Mouse (Mus musculus) hindbrain, embryonic 11.5 days (tissue): ENCODE measurements around the gene Mdga1. TPM values are rescaled to one million over a fixed set of nuclear protein-coding genes. Genes with fewer than 3 reads are reported as not detected.

ENCODE experiments used
- ATAC-seq: fragments of 200-750 bp; cut with Nextera tagmentation; 2 replicates; pipeline ENCODE4 v1.8.0; 2017; ENCODE audit warnings: mild to moderate bottlenecking, moderate TSS enrichment, moderate library complexity; ENCODE audit not compliant: low FRiP score
- DNase-seq: peaks from one replicate; pipeline ENCODE4 v3.0.0-alpha.2; 2015; ENCODE audit warnings: low spot score
- H3K27ac ChIP-seq: fragments of 300-500 bp; sonication (generic); 2 replicates; pipeline ENCODE4 v1.5.1; 2014; ENCODE audit warnings: mild to moderate bottlenecking, low read depth, low read length
- H3K27me3 ChIP-seq: fragments of 300-500 bp; sonication (generic); 2 replicates; pipeline ENCODE4 v1.6.1; 2014; ENCODE audit warnings: mild to moderate bottlenecking, low read length, moderate library complexity, mixed read lengths; ENCODE audit not compliant: control insufficient read depth, insufficient read depth
- H3K36me3 ChIP-seq: fragments of 300-500 bp; sonication (generic); 2 replicates; pipeline ENCODE4 v1.6.1; 2014; ENCODE audit warnings: mild to moderate bottlenecking, low read length, moderate library complexity, mixed read lengths; ENCODE audit not compliant: control insufficient read depth, insufficient read depth
- H3K4me1 ChIP-seq: fragments of 300-500 bp; sonication (generic); replicated peaks from 2 replicates; pipeline ENCODE4 v1.6.1; 2014; ENCODE audit warnings: low read length, mixed read lengths; ENCODE audit not compliant: control insufficient read depth, insufficient read depth
- H3K4me2 ChIP-seq: fragments of 300-500 bp; sonication (generic); replicated peaks from 2 replicates; pipeline ENCODE4 v1.6.1; 2014; ENCODE audit warnings: mild to moderate bottlenecking, low read depth, low read length
- H3K4me3 ChIP-seq: fragments of 300-500 bp; sonication (generic); 2 replicates; pipeline ENCODE4 v1.5.1; 2014; ENCODE audit warnings: low read depth, low read length
- H3K9ac ChIP-seq: fragments of 300-500 bp; sonication (generic); 2 replicates; pipeline ENCODE4 v1.6.1; 2014; ENCODE audit warnings: low read depth, low read length
- H3K9me3 ChIP-seq: fragments of 300-500 bp; sonication (generic); 2 replicates; pipeline ENCODE4 v1.6.1; 2016; ENCODE audit warnings: low read length; ENCODE audit not compliant: control insufficient read depth
- WGBS: fragments of 180-500 bp; shearing (Covaris S2); extraction: QIAGEN DNeasy Blood & Tissue Kit; methylation state at CpG from one replicate; pipeline ENCODE4 v1.1.7; 2014; 5-methylcytosine and 5-hydroxymethylcytosine counted together
- polyA plus RNA-seq: library from polyadenylated mRNA; unstranded; fragments of >200 nt; fragmentation: Nextera tagmentation; extraction: Ambion mirVana; gene quantifications from 2 replicates; pipeline ENCODE4 v1.2.1, GENCODE M21; 2014

Gene Mdga1
- polyA plus RNA-seq, 1 experiment from 2014 or later, result 4.6 TPM

- Histone ChIP-seq H3K4me2 (0 out of 2 replicates have a peak overlapping the region, but pooled peaks have one; percentile 5), H3K36me3 (no peaks in the 10 kb centered on the region), H3K27ac (no peak overlapping the region), H3K27me3 (peaks cover 20% of the 10 kb centered on the region), H3K9me3 (no peaks in the 10 kb centered on the region), H3K4me1 (peaks cover 10% of the 10 kb centered on the region), H3K9ac (no peak overlapping the region), H3K4me3 (no peak overlapping the region)
- WGBS, result 2% methylated on average over 5 of the region's 5 CpGs
- no peak for ATAC-seq
- peak; percentile 88 for DNase-seq
These were observed 87.0 kb downstream of the Mdga1 start for GRCm38 (mm10) chr17:29882885-29883284.

- Histone ChIP-seq H3K4me2 (no peak overlapping the region), H3K9ac (no peak overlapping the region), H3K36me3 (no peaks in the 10 kb centered on the region), H3K27ac (no peak overlapping the region), H3K9me3 (no peaks in the 10 kb centered on the region), H3K27me3 (peaks cover 7% of the 10 kb centered on the region), H3K4me1 (peaks cover 2% of the 10 kb centered on the region; the same call in 1 of the 2 replicates), H3K4me3 (no peak overlapping the region)
- 58% methylated on average over 10 of the region's 10 CpGs for WGBS
- DNase-seq, result no peak
- ATAC-seq, result no peak
These were observed 89.6 kb downstream of the Mdga1 start for GRCm38 (mm10) chr17:29880251-29880650.

GRCm38 (mm10) chr17:29878990-29879389 lies 90.9 kb downstream of the Mdga1 start:
- no peak for ATAC-seq
- H3K9ac ChIP-seq, result no peak overlapping the region
- H3K4me1 ChIP-seq, result no peaks in the 10 kb centered on the region; the same call in 1 of the 2 replicates
- no peak overlapping the region for H3K4me3 ChIP-seq
- 87% methylated on average over 10 of the region's 10 CpGs for WGBS
- no peaks in the 10 kb centered on the region for H3K27me3 ChIP-seq
- no peak for DNase-seq
- no peak overlapping the region for H3K4me2 ChIP-seq
- no peaks in the 10 kb centered on the region for H3K9me3 ChIP-seq
- no peak overlapping the region for H3K27ac ChIP-seq
- H3K36me3 ChIP-seq, result no peaks in the 10 kb centered on the region

- Histone ChIP-seq H3K4me1 (no peaks in the 10 kb centered on the region; the same call in 1 of the 2 replicates), H3K9me3 (no peaks in the 10 kb centered on the region), H3K36me3 (no peaks in the 10 kb centered on the region), H3K4me3 (no peak overlapping the region), H3K9ac (peak overlapping the region; percentile 21; the same call in 1 of the 2 replicates), H3K27me3 (no peaks in the 10 kb centered on the region), H3K4me2 (peak overlapping the region; percentile 15; the same call in 1 of the 2 replicates), H3K27ac (peak overlapping the region; percentile 68)
- ATAC-seq (no peak), DNase-seq (no peak)
- WGBS, result 10% methylated on average over 17 of the region's 27 CpGs
These were observed 95.7 kb downstream of the Mdga1 start for GRCm38 (mm10) chr17:29874082-29874679.

GRCm38 (mm10) chr17:29873580-29874015 lies 96.3 kb downstream of the Mdga1 start:
- no peak overlapping the region for H3K4me3 ChIP-seq
- H3K9me3 ChIP-seq, result no peaks in the 10 kb centered on the region
- peak overlapping the region; percentile 14; the same call in 1 of the 2 replicates for H3K4me2 ChIP-seq
- peak overlapping the region; percentile 68 for H3K27ac ChIP-seq
- DNase-seq (no peak), ATAC-seq (no peak)
- 58% methylated on average over 7 of the region's 7 CpGs for WGBS
- peak overlapping the region; percentile 21; the same call in 1 of the 2 replicates for H3K9ac ChIP-seq
- H3K27me3 ChIP-seq, result no peaks in the 10 kb centered on the region
- no peaks in the 10 kb centered on the region; the same call in 1 of the 2 replicates for H3K4me1 ChIP-seq
- H3K36me3 ChIP-seq, result no peaks in the 10 kb centered on the region

GRCm38 (mm10) chr17:29870316-29870715 lies 99.6 kb downstream of the Mdga1 start:
- no peak overlapping the region for H3K9ac ChIP-seq
- no peak overlapping the region for H3K27ac ChIP-seq
- 81% methylated on average over 12 of the region's 12 CpGs for WGBS
- no peaks in the 10 kb centered on the region for H3K27me3 ChIP-seq
- no peaks in the 10 kb centered on the region; the same call in 1 of the 2 replicates for H3K4me1 ChIP-seq
- H3K4me3 ChIP-seq, result no peak overlapping the region
- no peaks in the 10 kb centered on the region for H3K9me3 ChIP-seq
- DNase-seq (no peak), ATAC-seq (no peak)
- H3K4me2 ChIP-seq, result no peak overlapping the region
- H3K36me3 ChIP-seq, result no peaks in the 10 kb centered on the region

GRCm38 (mm10) chr17:29865914-29866313 lies 104.0 kb downstream of the Mdga1 start:
- no peak overlapping the region for H3K27ac ChIP-seq
- no peaks in the 10 kb centered on the region for H3K4me1 ChIP-seq
- ATAC-seq (no peak), DNase-seq (no peak)
- WGBS, result 65% methylated on average over 6 of the region's 6 CpGs
- no peak overlapping the region for H3K9ac ChIP-seq
- no peak overlapping the region for H3K4me2 ChIP-seq
- no peaks in the 10 kb centered on the region for H3K9me3 ChIP-seq
- no peaks in the 10 kb centered on the region for H3K27me3 ChIP-seq
- no peak overlapping the region for H3K4me3 ChIP-seq
- no peaks in the 10 kb centered on the region for H3K36me3 ChIP-seq

GRCm38 (mm10) chr17:29864440-29864839 lies 105.4 kb downstream of the Mdga1 start:
- Histone ChIP-seq H3K36me3 (no peaks in the 10 kb centered on the region), H3K9ac (no peak overlapping the region), H3K4me1 (no peaks in the 10 kb centered on the region), H3K27ac (no peak overlapping the region), H3K4me2 (no peak overlapping the region), H3K27me3 (no peaks in the 10 kb centered on the region), H3K9me3 (no peaks in the 10 kb centered on the region), H3K4me3 (no peak overlapping the region)
- ATAC-seq (no peak), DNase-seq (no peak)
- WGBS, result 57% methylated on average over 7 of the region's 7 CpGs

- Histone ChIP-seq H3K4me2 (no peak overlapping the region), H3K4me3 (no peak overlapping the region), H3K4me1 (no peaks in the 10 kb centered on the region), H3K9ac (no peak overlapping the region), H3K36me3 (no peaks in the 10 kb centered on the region), H3K27ac (no peak overlapping the region), H3K27me3 (no peaks in the 10 kb centered on the region), H3K9me3 (no peaks in the 10 kb centered on the region)
- no peak for ATAC-seq
- no peak for DNase-seq
- WGBS, result 86% methylated on average over 13 of the region's 13 CpGs
These were observed 110.1 kb downstream of the Mdga1 start for GRCm38 (mm10) chr17:29859788-29860283.
